Mouse (Mus musculus) midbrain, postnatal 0 days (tissue): ENCODE measurements around the gene Leng8. TPM values are rescaled to one million over a fixed set of nuclear protein-coding genes. Genes with fewer than 3 reads are reported as not detected.

Experiments
- ATAC-seq: fragments of 200-750 bp; cut with Nextera tagmentation; 2 replicates; pipeline ENCODE4 v1.8.0; 2017; ENCODE audit warnings: moderate number of reproducible peaks, mild to moderate bottlenecking, moderate TSS enrichment, moderate library complexity; ENCODE audit not compliant: low FRiP score
- DNase-seq: peaks from one replicate; pipeline ENCODE4 v3.0.0-alpha.2; 2015; ENCODE audit warnings: low spot score
- H3K27ac ChIP-seq: fragments of 300-500 bp; sonication (generic); 2 replicates; pipeline ENCODE4 v1.5.1; 2014; ENCODE audit warnings: low read depth, mild to moderate bottlenecking, low read length, mixed read lengths
- H3K27me3 ChIP-seq: fragments of 300-500 bp; sonication (generic); 2 replicates; pipeline ENCODE4 v1.6.1; 2014; ENCODE audit warnings: low read length, control low read depth, mixed read lengths; ENCODE audit not compliant: insufficient read depth
- H3K36me3 ChIP-seq: fragments of 300-500 bp; sonication (generic); 2 replicates; pipeline ENCODE4 v1.6.1; 2014; ENCODE audit warnings: low read length, control low read depth, mixed read lengths; ENCODE audit not compliant: insufficient read depth
- H3K4me1 ChIP-seq: fragments of 300-500 bp; sonication (generic); 2 replicates; pipeline ENCODE4 v1.6.1; 2014; ENCODE audit warnings: mild to moderate bottlenecking, control low read depth, antibody characterized with exemption, low read length, mixed read lengths; ENCODE audit not compliant: insufficient read depth
- H3K4me2 ChIP-seq: fragments of 300-500 bp; sonication (generic); 2 replicates; pipeline ENCODE4 v1.6.1; 2014; ENCODE audit warnings: low read depth, mild to moderate bottlenecking, low read length, mixed read lengths; ENCODE audit not compliant: poor library complexity, severe bottlenecking
- H3K4me3 ChIP-seq: fragments of 300-500 bp; sonication (generic); 2 replicates; pipeline ENCODE4 v1.5.1; 2014; ENCODE audit warnings: low read depth, mild to moderate bottlenecking, low read length, moderate library complexity
- H3K9ac ChIP-seq: fragments of 300-500 bp; sonication (generic); replicated peaks from 2 replicates; pipeline ENCODE4 v1.6.1; 2014; ENCODE audit warnings: mild to moderate bottlenecking, low read length, moderate library complexity, mixed read lengths; ENCODE audit not compliant: poor library complexity, severe bottlenecking
- H3K9me3 ChIP-seq: fragments of 300-500 bp; sonication (generic); 2 replicates; pipeline ENCODE4 v1.6.1; 2016; ENCODE audit warnings: low read length, control low read depth
- CTCF ChIP-seq: IDR thresholded peaks from 2 replicates; pipeline ENCODE4 v1.5.1; 2016; ENCODE audit warnings: antibody characterized with exemption, mild to moderate bottlenecking
- WGBS: fragments of 180-500 bp; shearing (Covaris S2); extraction: QIAGEN DNeasy Blood & Tissue Kit; methylation state at CpG from one replicate; pipeline ENCODE4 v1.1.7; 2014; 5-methylcytosine and 5-hydroxymethylcytosine counted together
- polyA plus RNA-seq: library from polyadenylated mRNA; unstranded; fragments of >200 nt; fragmentation: Nextera tagmentation; extraction: Ambion mirVana; gene quantifications from 2 replicates; pipeline ENCODE4 v1.2.1, GENCODE M21; 2015
- total RNA-seq: library from RNA; depleted of rRNA; stranded (reverse); fragments of >200 nt; gene quantifications from 2 replicates; pipeline ENCODE4 v1.2.3, GENCODE M21; 2014

Gene Leng8
- total and polyA plus RNA-seq, 2 experiments from 2014 or later = 64.1 to 176 TPM

DNA sequence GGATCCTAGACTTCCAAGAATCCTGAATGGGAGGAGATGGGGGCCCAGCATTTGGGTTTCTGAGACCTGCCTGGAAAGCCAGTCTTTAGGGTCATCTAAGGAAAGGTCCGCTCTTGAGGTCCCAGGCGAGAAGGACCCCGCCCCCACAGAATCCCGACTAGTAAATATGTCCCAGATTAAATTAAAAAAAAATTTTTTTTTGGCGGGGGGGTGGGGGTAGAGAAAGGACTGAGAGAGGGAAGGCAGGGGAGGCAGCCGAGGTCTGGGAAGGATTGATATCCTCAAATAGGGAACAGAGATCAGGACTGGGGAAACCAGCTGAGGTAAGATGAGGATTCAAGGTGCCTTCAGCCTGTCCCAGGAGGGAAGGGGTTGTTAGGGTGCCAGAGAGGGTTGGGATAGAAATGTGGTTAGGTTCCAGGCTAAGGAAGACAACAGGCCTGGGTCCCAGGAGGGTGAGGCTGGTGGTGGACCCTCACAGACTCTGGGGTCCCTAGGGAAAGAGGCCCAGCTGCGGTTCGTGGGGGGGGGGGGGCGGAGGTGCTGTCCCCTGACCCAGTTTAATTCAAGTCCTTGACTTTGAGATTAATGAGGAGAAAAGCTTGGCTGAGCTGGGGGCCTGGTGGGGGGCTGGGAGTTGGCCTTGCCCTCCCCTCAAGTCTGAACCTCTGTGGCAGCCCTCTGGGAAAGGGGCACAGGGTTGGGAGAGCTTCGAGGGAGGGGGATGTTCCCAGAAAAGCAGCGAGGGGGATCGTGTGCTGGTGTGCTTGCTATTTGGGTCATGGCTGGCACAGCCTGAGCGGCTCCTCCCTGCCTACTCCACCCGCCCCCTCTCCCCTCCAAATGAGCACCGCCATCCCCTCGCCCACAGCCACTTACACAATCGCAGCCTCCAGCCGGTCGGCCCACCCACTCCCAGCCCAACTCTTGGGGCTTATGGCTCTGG lies 16.6 kb upstream of the Leng8 start:
- peak overlapping the region; percentile 81 for H3K4me3 ChIP-seq
- no peaks in the 10 kb centered on the region for H3K27me3 ChIP-seq
- H3K9me3 ChIP-seq = no peaks in the 10 kb centered on the region
- no peak for TF ChIP-seq CTCF
- DNase-seq (peak; percentile 74), ATAC-seq (0 out of 2 replicates have a peak, but pooled peaks have one; percentile 1)
- peak overlapping the region; percentile 98 for H3K9ac ChIP-seq
- H3K4me2 ChIP-seq = peak overlapping the region; percentile 81
- H3K4me1 ChIP-seq = peaks cover 17% of the 10 kb centered on the region
- no peaks in the 10 kb centered on the region for H3K36me3 ChIP-seq
- peak overlapping the region; percentile 83 for H3K27ac ChIP-seq
- WGBS = 3% methylated on average over 18 of the region's 19 CpGs

GRCm38 (mm10) chr7:4122076-4122768 lies 14.6 kb upstream of the Leng8 start:
- Histone ChIP-seq H3K9me3 (no peaks in the 10 kb centered on the region), H3K27me3 (no peaks in the 10 kb centered on the region), H3K4me3 (peak overlapping the region; percentile 10; the same call in 1 of the 2 replicates), H3K36me3 (0 out of 2 replicates have a peak, but pooled peaks cover 4% of the 10 kb centered on the region), H3K27ac (peak overlapping the region; percentile 83), H3K4me1 (peaks cover 17% of the 10 kb centered on the region), H3K4me2 (peak overlapping the region; percentile 81), H3K9ac (peak overlapping the region; percentile 33; the same call in 1 of the 2 replicates)
- no peak for TF ChIP-seq CTCF
- 33% methylated on average over 11 of the region's 11 CpGs for WGBS
- ATAC-seq (no peak), DNase-seq (no peak)

- DNase-seq (no peak), ATAC-seq (no peak)
- Histone ChIP-seq H3K9ac (no peak overlapping the region), H3K4me2 (0 out of 2 replicates have a peak overlapping the region, but pooled peaks have one; percentile 81), H3K9me3 (no peaks in the 10 kb centered on the region), H3K27ac (peak overlapping the region; percentile 83), H3K4me1 (peaks cover 17% of the 10 kb centered on the region), H3K4me3 (no peak overlapping the region), H3K36me3 (peaks cover 7% of the 10 kb centered on the region), H3K27me3 (no peaks in the 10 kb centered on the region)
- TF ChIP-seq CTCF = no peak
- 77% methylated on average over 10 of the region's 10 CpGs for WGBS
Measured at GRCm38 (mm10) chr7:4122783-4123182, 14.1 kb upstream of the Leng8 start.

DNA sequence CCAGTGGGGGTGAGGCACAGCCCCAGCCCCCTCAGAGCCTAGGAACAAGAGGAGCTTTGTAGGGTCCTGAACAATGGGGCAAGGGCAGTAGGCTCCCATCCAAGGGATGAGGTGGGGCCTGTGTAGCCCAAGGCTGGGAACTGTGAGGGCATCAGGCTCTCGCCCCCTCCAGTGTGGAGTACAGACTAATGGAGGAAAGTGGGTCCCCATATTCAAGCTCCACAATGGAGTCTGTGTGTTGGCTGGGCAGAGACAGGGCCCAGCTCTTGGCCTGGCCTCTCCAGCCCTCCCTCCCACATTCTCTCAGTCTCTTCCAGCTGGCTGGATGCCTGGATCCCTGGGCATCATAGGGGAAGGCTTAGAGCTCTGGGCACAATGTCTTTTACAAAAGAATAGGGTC lies 13.1 kb upstream of the Leng8 start:
- peak; percentile 76 for ATAC-seq
- peaks cover 17% of the 10 kb centered on the region for H3K4me1 ChIP-seq
- WGBS = 20% methylated on average over 1 of the region's 1 CpGs

DNA sequence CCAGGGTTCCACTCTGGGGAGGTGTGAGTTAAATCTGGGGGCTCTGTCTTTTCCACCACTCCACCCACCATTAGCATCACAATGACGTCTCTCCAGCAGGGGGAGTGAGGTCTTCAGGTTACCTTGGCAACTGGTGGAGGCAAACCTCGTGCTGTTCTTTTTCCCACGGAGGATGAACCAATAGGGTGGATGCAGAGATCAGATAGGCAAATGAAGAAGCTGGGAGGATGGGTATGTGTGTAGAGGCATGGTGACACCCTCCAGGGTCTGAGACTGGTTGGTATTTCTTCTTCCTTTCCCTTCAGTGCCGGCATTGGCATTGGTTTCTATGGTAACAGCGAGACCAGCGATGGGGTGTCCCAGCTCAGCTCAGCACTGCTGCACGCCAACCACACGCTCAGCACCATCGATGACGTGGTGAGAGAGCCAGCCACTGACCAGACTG lies 12.5 kb upstream of the Leng8 start:
- ATAC-seq = peak; percentile 90
- Histone ChIP-seq H3K4me2 (peak overlapping the region; percentile 45), H3K9me3 (no peaks in the 10 kb centered on the region), H3K4me1 (peaks cover 14% of the 10 kb centered on the region), H3K4me3 (peak overlapping the region; percentile 15), H3K36me3 (peaks cover 20% of the 10 kb centered on the region), H3K9ac (peak overlapping the region; percentile 47; the same call in 1 of the 2 replicates), H3K27ac (peak overlapping the region; percentile 83), H3K27me3 (no peaks in the 10 kb centered on the region)
- peak; percentile 73 for TF ChIP-seq CTCF
- peak; percentile 98 for DNase-seq
- WGBS = 2% methylated on average over 10 of the region's 10 CpGs

More for the DNA sequence above, 13.1 kb upstream of the Leng8 start:
- Histone ChIP-seq H3K27me3 (no peaks in the 10 kb centered on the region), H3K36me3 (peaks cover 15% of the 10 kb centered on the region), H3K4me2 (peak overlapping the region; percentile 45), H3K9me3 (no peaks in the 10 kb centered on the region), H3K27ac (peak overlapping the region; percentile 83), H3K4me3 (peak overlapping the region; percentile 7; the same call in 1 of the 2 replicates), H3K9ac (peak overlapping the region; percentile 47; the same call in 1 of the 2 replicates)
- peak; percentile 95 for DNase-seq
- no peak for TF ChIP-seq CTCF
